Mouse (Mus musculus): ENCODE data around the gene Hells. TPM values are rescaled to one million over a fixed set of nuclear protein-coding genes. Genes with fewer than 3 reads are reported as not detected.

The Hells gene
- polyA plus RNA-seq, 1 experiment from 2014 or later = 35.1 TPM

- 0% methylated on average over 1 of the region's 1 CpGs for WGBS (ENCODE audit: insufficient replicate concordance)
- H3K4me1 ChIP-seq (ENCODE audit: control insufficient read depth, insufficient read depth, low read length) = no peaks in the 10 kb centered on the region
- H3K27me3 ChIP-seq (ENCODE audit: control insufficient read depth, insufficient read depth, low read length) = no peaks in the 10 kb centered on the region
- H3K9ac ChIP-seq (ENCODE audit: low read depth, low read length) = no peak overlapping the region
- no peaks in the 10 kb centered on the region for H3K36me3 ChIP-seq (ENCODE audit: control insufficient read depth, insufficient read depth, low read length)
- no peak overlapping the region for H3K4me2 ChIP-seq
- no peaks in the 10 kb centered on the region for H3K9me3 ChIP-seq (replicated peaks; ENCODE audit: control insufficient read depth, low read length)
- H3K27ac ChIP-seq (ENCODE audit: low read depth, low read length) = no peak overlapping the region
- no peak overlapping the region for H3K4me3 ChIP-seq (ENCODE audit: low read depth, low read length)
- ATAC-seq (replicated peaks; ENCODE audit: insufficient number of reproducible peaks, low FRiP score, low TSS enrichment) = no peak
These were observed 51.3 kb downstream of the Hells start for GRCm38 (mm10) chr19:38981966-38982365.

- Histone ChIP-seq H3K27ac (ENCODE audit: low read depth, low read length) (no peak overlapping the region), H3K4me3 (ENCODE audit: low read depth, low read length) (no peak overlapping the region), H3K27me3 (ENCODE audit: control insufficient read depth, insufficient read depth, low read length) (no peaks in the 10 kb centered on the region), H3K4me1 (ENCODE audit: control insufficient read depth, insufficient read depth, low read length) (no peaks in the 10 kb centered on the region), H3K4me2 (no peak overlapping the region), H3K36me3 (ENCODE audit: control insufficient read depth, insufficient read depth, low read length) (no peaks in the 10 kb centered on the region), H3K9ac (ENCODE audit: low read depth, low read length) (no peak overlapping the region), H3K9me3 (replicated peaks; ENCODE audit: control insufficient read depth, low read length) (no peaks in the 10 kb centered on the region)
- no peak for ATAC-seq (replicated peaks; ENCODE audit: insufficient number of reproducible peaks, low FRiP score, low TSS enrichment)
- 58% methylated on average over 4 of the region's 4 CpGs for WGBS (ENCODE audit: insufficient replicate concordance)
These were observed 67.5 kb downstream of the Hells start for GRCm38 (mm10) chr19:38998248-38998647.

GRCm38 (mm10) chr19:38998676-38999075 is 68.0 kb downstream of the Hells start:
- WGBS (ENCODE audit: insufficient replicate concordance) = 76% methylated on average over 1 of the region's 1 CpGs
- Histone ChIP-seq H3K9ac (ENCODE audit: low read depth, low read length) (no peak overlapping the region), H3K4me1 (ENCODE audit: control insufficient read depth, insufficient read depth, low read length) (no peaks in the 10 kb centered on the region), H3K27ac (ENCODE audit: low read depth, low read length) (no peak overlapping the region), H3K27me3 (ENCODE audit: control insufficient read depth, insufficient read depth, low read length) (no peaks in the 10 kb centered on the region), H3K4me2 (no peak overlapping the region), H3K4me3 (ENCODE audit: low read depth, low read length) (no peak overlapping the region), H3K9me3 (replicated peaks; ENCODE audit: control insufficient read depth, low read length) (no peaks in the 10 kb centered on the region), H3K36me3 (ENCODE audit: control insufficient read depth, insufficient read depth, low read length) (no peaks in the 10 kb centered on the region)
- ATAC-seq (replicated peaks; ENCODE audit: insufficient number of reproducible peaks, low FRiP score, low TSS enrichment) = no peak

GRCm38 (mm10) chr19:39005132-39005531 is 74.4 kb downstream of the Hells start:
- no peaks in the 10 kb centered on the region for H3K27me3 ChIP-seq (ENCODE audit: control insufficient read depth, insufficient read depth, low read length)
- no peaks in the 10 kb centered on the region for H3K36me3 ChIP-seq (ENCODE audit: control insufficient read depth, insufficient read depth, low read length)
- no peak overlapping the region for H3K9ac ChIP-seq (ENCODE audit: low read depth, low read length)
- no peak overlapping the region for H3K4me3 ChIP-seq (ENCODE audit: low read depth, low read length)
- H3K4me1 ChIP-seq (ENCODE audit: control insufficient read depth, insufficient read depth, low read length) = no peaks in the 10 kb centered on the region
- H3K27ac ChIP-seq (ENCODE audit: low read depth, low read length) = no peak overlapping the region
- WGBS (ENCODE audit: insufficient replicate concordance) = 77% methylated on average over 1 of the region's 1 CpGs
- H3K4me2 ChIP-seq = no peak overlapping the region
- H3K9me3 ChIP-seq (replicated peaks; ENCODE audit: control insufficient read depth, low read length) = no peaks in the 10 kb centered on the region
- no peak for ATAC-seq (replicated peaks; ENCODE audit: insufficient number of reproducible peaks, low FRiP score, low TSS enrichment)

GRCm38 (mm10) chr19:39006715-39007114 is 76.0 kb downstream of the Hells start, which contains the start of gene Cyp2c55:
Gene Cyp2c55, plus strand, starts transcription at chr19:39007019.
- no peaks in the 10 kb centered on the region for H3K36me3 ChIP-seq (ENCODE audit: control insufficient read depth, insufficient read depth, low read length)
- H3K27ac ChIP-seq (ENCODE audit: low read depth, low read length) = no peak within 1 kb of the TSS
- no peaks in the 10 kb centered on the region for H3K4me1 ChIP-seq (ENCODE audit: control insufficient read depth, insufficient read depth, low read length)
- no peaks in the 10 kb centered on the region for H3K27me3 ChIP-seq (ENCODE audit: control insufficient read depth, insufficient read depth, low read length)
- H3K4me3 ChIP-seq (ENCODE audit: low read depth, low read length) = no peak within 1 kb of the TSS
- ATAC-seq (replicated peaks; ENCODE audit: insufficient number of reproducible peaks, low FRiP score, low TSS enrichment) = no peak
- no peak within 1 kb of the TSS for H3K9ac ChIP-seq (ENCODE audit: low read depth, low read length)
- H3K9me3 ChIP-seq (replicated peaks; ENCODE audit: control insufficient read depth, low read length) = no peaks in the 10 kb centered on the region
- no peak within 1 kb of the TSS for H3K4me2 ChIP-seq

Small RNA genes lying within 50 kb of the gene (microRNA-seq; reads per million reads assigned to microRNA genes)
- not detected for gene Gm23800 (ENCODE audit: borderline number of aligned reads)

Other genes with a start within 250 kb of the Hells start
- 6.2 and 6.6 TPM in 2 replicates for gene Noc3l, start 111.7 kb upstream of the Hells start, polyA plus RNA-seq (2014; fragmentation: Nextera tagmentation; extraction: Ambion mirVana)
- gene Tbc1d12, start 94.3 kb upstream of the Hells start, polyA plus RNA-seq (2014; fragmentation: Nextera tagmentation; extraction: Ambion mirVana) = 2.0 and 2.2 TPM in 2 replicates
- gene Cyp2c55, start 76.1 kb downstream of the Hells start, polyA plus RNA-seq (2014; fragmentation: Nextera tagmentation; extraction: Ambion mirVana) = 0.07 TPM in 1 of 2 replicates, not detected in the other
- gene Cyp2c65, start 130.1 kb downstream of the Hells start, polyA plus RNA-seq (2014; fragmentation: Nextera tagmentation; extraction: Ambion mirVana) = not detected in 2 replicates
- gene Cyp2c66, start 183.0 kb downstream of the Hells start, polyA plus RNA-seq (2014; fragmentation: Nextera tagmentation; extraction: Ambion mirVana) = not detected in 2 replicates